Comparison of ENCODE assay signal across 26 mouse cellular contexts in genomic region chr5:38520838-38521237, GRCm38 (mm10). TPM values are rescaled to one million over a fixed set of nuclear protein-coding genes. Genes with fewer than 3 reads are reported as not detected.
DNase-seq lines count a peak whose midpoint lies in the region; ATAC-seq and TF ChIP-seq lines count a peak whose summit lies in the region.
"Had no signal": no experiment of that assay in that cellular context is flagged by ENCODE, and none has a peak within 500 bp of the region (broad histone marks: within the 10 kb centered on the region; RNA-seq: fewer than 3 reads in every experiment).

No protein-coding gene starts in this region.

- no peaks in the 10 kb centered on the region for H3K9me3 ChIP-seq in ES-E14 (ENCODE audit: control insufficient read depth, insufficient read depth, low read depth, low read length)
- H3K9me3 ChIP-seq in midbrain, embryonic 14.5 days (ENCODE audit: control insufficient read depth, low read length): no peaks in the 10 kb centered on the region
- H3K9me3 ChIP-seq in hindbrain, embryonic 10.5 days: no peaks in the 10 kb centered on the region
- H3K9me3 ChIP-seq: embryonic facial prominence, embryonic 13.5 days; embryonic facial prominence, embryonic 15.5 days; forebrain, embryonic 10.5 days; forebrain, embryonic 12.5 days had no signal

- no peaks in the 10 kb centered on the region for H3K27me3 ChIP-seq in testis, adult 2 months (ENCODE audit: control insufficient read depth, insufficient read depth, low read length)
- no peaks in the 10 kb centered on the region for H3K27me3 ChIP-seq in midbrain, embryonic 14.5 days (ENCODE audit: control insufficient read depth, insufficient read depth, low read length)
- no peaks in the 10 kb centered on the region for H3K27me3 ChIP-seq in hindbrain, embryonic 10.5 days (ENCODE audit: insufficient read depth, poor library complexity, severe bottlenecking)
- H3K27me3 ChIP-seq: CH12.LX; embryonic facial prominence, embryonic 13.5 days; embryonic facial prominence, embryonic 15.5 days; forebrain, embryonic 12.5 days had no signal

- H3K27ac ChIP-seq in testis, adult 2 months (ENCODE audit: control insufficient read depth, insufficient read depth, low read depth, low read length): no peak overlapping the region
- no peak overlapping the region; the same call in 1 of the 2 replicates for H3K27ac ChIP-seq in ES-E14 (ENCODE audit: insufficient read depth, low read depth, low read length, poor library complexity, severe bottlenecking)
- no peak overlapping the region for H3K27ac ChIP-seq in midbrain, embryonic 14.5 days (replicated peaks; ENCODE audit: low read depth, low read length)
- H3K27ac ChIP-seq in hindbrain, embryonic 10.5 days: no peak overlapping the region
- H3K27ac ChIP-seq: embryonic facial prominence, embryonic 13.5 days; embryonic facial prominence, embryonic 15.5 days; forebrain, embryonic 10.5 days; forebrain, embryonic 12.5 days had no signal

- H3K4me1 ChIP-seq in testis, adult 2 months (ENCODE audit: control insufficient read depth, insufficient read depth, low read length): no peaks in the 10 kb centered on the region
- H3K4me1 ChIP-seq in ES-E14 (ENCODE audit: control insufficient read depth in 2 of 2, insufficient read depth in 2 of 2, low read length in 2 of 2, poor library complexity in 1 of 2): peaks cover 0 to 2% of the 10 kb centered on the region in 2 experiments; a peak in 1 of 4 replicates
- no peaks in the 10 kb centered on the region for H3K4me1 ChIP-seq in midbrain, embryonic 14.5 days (ENCODE audit: control insufficient read depth, insufficient read depth, low read length)
- no peaks in the 10 kb centered on the region for H3K4me1 ChIP-seq in hindbrain, embryonic 10.5 days (replicated peaks)
- H3K4me1 ChIP-seq: embryonic facial prominence, embryonic 13.5 days; embryonic facial prominence, embryonic 15.5 days; forebrain, embryonic 12.5 days had no signal

- no peak for TF ChIP-seq POLR2A in testis, adult 2 months (IDR thresholded peaks at IDR 0.05; ENCODE audit: control insufficient read depth, low read depth, low read length)

- ATAC-seq in midbrain, embryonic 14.5 days (ENCODE audit: low FRiP score, low TSS enrichment): no peak
- ATAC-seq: activated CD4-positive, CD25-positive, alpha-beta regulatory T cell, adult 4 months; CD4-positive, CD25-positive, alpha-beta regulatory T cell, adult 4 months; forebrain, embryonic 14.5 days; forebrain, embryonic 16.5 days had no signal

- H3K36me3 ChIP-seq in testis, adult 2 months (ENCODE audit: control insufficient read depth, insufficient read depth, low read length): no peaks in the 10 kb centered on the region
- H3K36me3 ChIP-seq in ES-E14 (ENCODE audit: control insufficient read depth, insufficient read depth, low read length, poor library complexity, severe bottlenecking): peaks cover 1% of the 10 kb centered on the region; the same call in 1 of the 2 replicates
- H3K36me3 ChIP-seq in midbrain, embryonic 14.5 days (ENCODE audit: control insufficient read depth, insufficient read depth, low read length): peaks cover 9% of the 10 kb centered on the region
- H3K36me3 ChIP-seq in hindbrain, embryonic 10.5 days: peaks cover 15% of the 10 kb centered on the region

- TF ChIP-seq CTCF in testis, adult 2 months (IDR thresholded peaks at IDR 0.05; ENCODE audit: control insufficient read depth, insufficient read depth, insufficient replicate concordance, low read depth, low read length): no peak

- peak overlapping the region; percentile 62 for H3K4me3 ChIP-seq in testis, adult 2 months (ENCODE audit: control insufficient read depth, low read depth, low read length)
- no peak overlapping the region for H3K4me3 ChIP-seq in ES-E14 (ENCODE audit: insufficient read depth in 1 of 2, low read depth in 1 of 2, low read length in 2 of 2, poor library complexity in 1 of 2, severe bottlenecking in 1 of 2)
- no peak overlapping the region for H3K4me3 ChIP-seq in midbrain, embryonic 14.5 days (replicated peaks; ENCODE audit: low read depth, low read length)
- no peak overlapping the region for H3K4me3 ChIP-seq in hindbrain, embryonic 10.5 days
- H3K4me3 ChIP-seq: embryonic facial prominence, embryonic 13.5 days; embryonic facial prominence, embryonic 15.5 days; erythroblast, embryonic 14.5 days; forebrain, embryonic 10.5 days; forebrain, embryonic 12.5 days had no signal

- no peak for DNase-seq in testis, postnatal 10 days (ENCODE audit: low spot score)
- peak; percentile 76 for DNase-seq in ES-E14 (ENCODE audit: low read depth, low spot score)
- peak; percentile 45 for DNase-seq in WW6 (ENCODE audit: low read depth, low spot score)
- no peak for DNase-seq in midbrain, embryonic 14.5 days
- no peak for DNase-seq in embryo, embryonic 11 days
- no peak for DNase-seq in hindbrain, embryonic 10.5 days (ENCODE audit: low spot score)
- DNase-seq: adrenal gland, adult 8-10 months; adrenal gland, postnatal 14 days; adrenal gland, postnatal 36 days; B cell, adult 2 months; cerebellum, adult 11-12 months; cerebellum, adult 2 months; cerebellum, adult 9-10 months; cerebellum, postnatal 10 days; cerebellum, postnatal 25 days had no signal

- H3K9ac ChIP-seq in ES-E14 (ENCODE audit: insufficient read depth, low read depth, low read length, poor library complexity, severe bottlenecking): no peak overlapping the region
- H3K9ac ChIP-seq in midbrain, embryonic 14.5 days (replicated peaks; ENCODE audit: low read length): no peak overlapping the region
- H3K9ac ChIP-seq: embryonic facial prominence, embryonic 13.5 days; embryonic facial prominence, embryonic 15.5 days; forebrain, embryonic 12.5 days had no signal

- no peak overlapping the region for H3K4me2 ChIP-seq in midbrain, embryonic 14.5 days (ENCODE audit: low read length)
- H3K4me2 ChIP-seq: embryonic facial prominence, embryonic 13.5 days; embryonic facial prominence, embryonic 15.5 days; forebrain, embryonic 12.5 days had no signal

- in situ Hi-C loops in ES-E14 (cut with MboI; ENCODE audit: low sequenced_read_pairs in 2 of 2, unreplicated experiment in 2 of 2): no loop called here

- WGBS in midbrain, embryonic 14.5 days: 28% methylated on average over 1 of the region's 1 CpGs
- 55% methylated on average over 1 of the region's 1 CpGs for WGBS in hindbrain, embryonic 10.5 days

TF ChIP-seq in ES-E14, 5 proteins besides CTCF, POLR2A, EP300 and RAD21:
- no peak for TF ChIP-seq ZNF384 (IDR thresholded peaks at IDR 0.05; ENCODE audit: low read depth, low read length)
- TF ChIP-seq CHD2 (IDR thresholded peaks at IDR 0.05; ENCODE audit: low read depth, low read length): no peak
- no peak for TF ChIP-seq HCFC1 (IDR thresholded peaks at IDR 0.05; ENCODE audit: borderline replicate concordance, insufficient read depth, low read length)
- TF ChIP-seq ZC3H11A (IDR thresholded peaks at IDR 0.05; ENCODE audit: borderline replicate concordance, low read depth, low read length): no peak
- no peak for TF ChIP-seq MAFK (IDR thresholded peaks at IDR 0.05; ENCODE audit: insufficient read depth, low read depth, low read length)

RNA-seq across cellular contexts. Expression of gene Slc2a9, which starts 17.9 kb away (rescaled TPM):
- polyA plus RNA-seq in testis, adult 2 months (2012; rRNA removed): 0.19 and 0.43 TPM in 2 replicates
- 0.71 and 0.74 TPM in 2 replicates for total RNA-seq in ES-E14 (2012; rRNA removed)
- 0.28 and 0.40 TPM in 2 replicates for polyA plus RNA-seq in midbrain, embryonic 14.5 days (2014; fragmentation: Nextera tagmentation; extraction: Ambion mirVana)
- polyA plus RNA-seq in hindbrain, embryonic 10.5 days (2016; fragmentation: Nextera tagmentation; extraction: Ambion mirVana): 0.11 and 0.44 TPM in 2 replicates

RNA-seq across cellular contexts. Expression of gene Wdr1, which starts 42.2 kb away (rescaled TPM):
- 95.4 and 113 TPM in 2 replicates for polyA plus RNA-seq in testis, adult 2 months (2012; rRNA removed)
- 165 and 232 TPM in 2 replicates for total RNA-seq in ES-E14 (2012; rRNA removed)
- polyA plus RNA-seq in midbrain, embryonic 14.5 days (2014; fragmentation: Nextera tagmentation; extraction: Ambion mirVana): 186 and 194 TPM in 2 replicates
- polyA plus RNA-seq in hindbrain, embryonic 10.5 days (2016; fragmentation: Nextera tagmentation; extraction: Ambion mirVana): 168 and 171 TPM in 2 replicates

Comparison
In these comparisons a context has a peak if more than half of its experiments do, and no peak if none do; other contexts are left out.
1. DNase-seq: peak in ES-E14 (single experiment) and WW6 (single experiment); none in testis, postnatal 10 days (single experiment), midbrain, embryonic 14.5 days (single experiment), embryo, embryonic 11 days (single experiment) and hindbrain, embryonic 10.5 days (single experiment).